Mouse (Mus musculus) kidney, adult 9 months (tissue): ENCODE data around the gene Khk.

ENCODE experiments used
- DNase-seq: peaks from one replicate; pipeline ENCODE4 v3.0.0; 2022

Gene Khk

DNA sequence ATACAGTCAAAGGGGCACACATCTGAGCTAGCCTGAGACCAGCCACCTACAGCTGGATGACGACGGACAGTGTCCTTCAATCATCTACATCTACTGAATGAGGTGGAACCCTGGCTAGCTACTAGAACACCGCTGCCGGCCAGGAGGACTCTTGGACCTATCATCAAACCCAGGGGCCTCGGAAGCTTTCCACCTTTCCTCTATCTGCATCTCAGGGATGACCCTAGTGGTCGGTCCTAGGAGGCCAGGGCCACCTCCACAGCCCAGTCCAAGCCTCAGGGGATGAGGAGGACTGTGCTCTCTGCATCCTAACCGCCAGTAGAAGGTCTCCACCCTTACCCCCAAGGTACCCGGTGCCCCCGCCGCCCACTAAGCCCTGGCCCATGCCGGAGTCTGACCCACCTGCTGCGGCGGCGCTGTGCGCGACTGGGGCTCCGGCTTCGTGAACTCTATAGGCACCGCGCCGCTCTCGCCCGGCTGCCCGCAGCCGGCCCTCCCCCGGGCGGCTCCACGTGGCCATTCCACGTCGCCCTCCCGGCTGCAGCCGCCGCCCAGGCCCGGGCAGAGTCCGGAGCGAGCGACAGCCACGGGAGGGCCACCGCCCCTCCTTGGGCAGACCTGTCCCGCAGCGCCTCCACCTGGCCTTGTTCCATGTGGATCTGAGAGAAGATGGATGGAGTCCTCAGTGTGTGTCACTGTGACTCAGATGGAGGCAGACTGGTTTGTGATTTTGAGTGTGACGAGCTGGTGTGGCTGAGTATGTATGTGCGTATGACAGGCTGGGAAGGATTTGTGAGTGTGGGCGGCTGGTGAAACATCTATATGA, 23.9 kb downstream of the Khk start, which contains the start of gene Cgref1:
Gene Cgref1, minus strand, starts transcription at position 636 of the 826 bp plus-strand sequence.
- peak; percentile 84 for DNase-seq

GRCm38 (mm10) chr5:30948620-30949019, 27.4 kb downstream of the Khk start:
- DNase-seq, result peak; percentile 83

GRCm38 (mm10) chr5:30949654-30950326, 28.6 kb downstream of the Khk start:
- DNase-seq, result peak; percentile 96

GRCm38 (mm10) chr5:30950451-30950850, 29.2 kb downstream of the Khk start:
- DNase-seq, result no peak

- DNase-seq, result no peak
Measured at GRCm38 (mm10) chr5:30950922-30951321, 29.7 kb downstream of the Khk start.

- no peak for DNase-seq
Measured at GRCm38 (mm10) chr5:30951706-30952105, 30.5 kb downstream of the Khk start.

DNA sequence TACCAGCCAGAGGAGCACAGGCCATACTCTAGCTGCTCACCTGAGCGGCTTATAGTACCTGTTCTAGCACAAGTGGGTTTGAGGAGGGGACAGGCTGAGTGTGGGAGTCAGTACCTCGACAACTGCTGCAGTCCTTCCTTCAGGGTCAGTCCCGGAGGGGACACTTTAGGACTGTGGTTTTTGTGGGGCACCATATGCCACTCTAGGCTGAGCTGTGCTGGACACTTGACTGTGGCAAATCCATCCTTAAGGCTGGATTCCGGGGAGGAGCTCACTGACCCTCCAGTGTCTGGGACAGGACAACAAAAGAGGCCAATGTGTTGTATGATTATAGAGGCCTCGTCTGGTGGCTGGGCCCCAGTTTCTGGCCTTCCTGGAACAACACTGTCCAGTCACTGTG, 31.3 kb downstream of the Khk start:
- DNase-seq, result no peak

DNA sequence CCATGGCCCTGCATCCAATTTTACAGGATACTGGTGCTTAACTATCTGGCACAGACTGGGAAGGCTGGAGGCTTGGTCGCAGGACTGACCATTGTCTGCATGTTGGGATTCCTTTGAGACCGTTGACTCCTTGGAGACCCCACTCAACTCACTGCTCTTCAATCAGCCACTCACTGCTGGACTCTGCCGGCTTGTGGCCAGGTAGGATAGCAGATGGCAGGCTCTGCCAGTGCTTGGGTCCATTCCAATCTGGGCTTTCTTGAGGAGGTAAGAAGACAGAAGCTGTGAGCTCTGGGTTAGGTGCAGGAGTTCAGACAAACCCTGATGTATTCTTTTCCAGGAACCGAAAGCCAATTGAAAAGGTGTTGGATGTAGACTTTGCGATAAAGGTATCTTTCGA, 32.8 kb downstream of the Khk start:
- DNase-seq, result no peak

GRCm38 (mm10) chr5:30954556-30954955, 33.3 kb downstream of the Khk start:
- DNase-seq, result no peak

DNA sequence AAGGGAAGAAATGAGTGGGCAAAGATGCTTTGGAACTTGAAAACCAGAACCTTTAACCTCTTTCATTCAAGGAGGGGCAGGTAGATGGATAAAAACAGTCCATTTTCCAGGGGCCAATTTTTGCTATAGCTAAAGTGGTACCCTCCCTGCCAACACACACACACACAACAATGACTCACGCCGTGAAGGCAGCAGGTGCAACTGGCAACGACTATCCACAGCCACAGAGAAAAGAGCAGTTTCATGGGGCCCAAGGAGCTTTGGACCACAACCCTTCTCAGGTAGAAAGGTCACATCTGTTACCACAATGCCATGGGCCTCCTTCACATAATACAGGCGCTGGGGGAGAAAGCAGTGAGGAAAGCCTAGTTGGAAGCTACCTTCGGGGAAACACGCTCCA, 34.5 kb downstream of the Khk start:
- DNase-seq, result no peak

GRCm38 (mm10) chr5:30957891-30958290, 36.7 kb downstream of the Khk start:
- DNase-seq, result no peak

- DNase-seq, result peak; percentile 73
Measured at GRCm38 (mm10) chr5:30959198-30959854, 38.1 kb downstream of the Khk start.

DNA sequence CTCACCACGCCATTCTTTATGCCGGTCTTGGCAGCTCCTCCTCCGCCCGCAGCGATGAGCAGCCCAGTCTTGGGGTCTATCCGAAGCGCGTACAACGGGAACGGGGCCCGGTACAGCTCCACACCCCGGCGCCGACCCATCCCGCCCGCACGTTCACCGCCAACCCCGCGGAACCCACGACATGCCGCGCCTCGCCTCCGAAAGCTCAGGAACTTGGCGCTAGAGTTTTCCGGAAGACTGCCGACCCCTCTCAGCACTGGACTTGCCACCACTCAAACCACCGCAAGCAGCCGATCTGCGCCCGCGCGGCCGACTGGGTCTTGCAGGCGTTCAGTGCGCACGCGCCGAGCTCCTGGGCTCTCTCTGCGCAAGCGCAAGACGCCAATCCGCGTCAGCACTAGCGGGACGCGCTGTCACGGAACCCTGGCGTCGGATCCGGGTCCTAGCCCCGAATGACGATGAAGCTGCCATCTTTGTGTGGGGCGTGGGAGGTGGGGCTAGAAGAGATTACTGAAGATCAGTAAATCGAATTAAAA, 38.8 kb downstream of the Khk start, which contains the start of gene Preb:
Gene Preb, minus strand, starts transcription at position 396 of the 536 bp plus-strand sequence.
- peak; percentile 99 for DNase-seq

- no peak for DNase-seq
Measured at GRCm38 (mm10) chr5:30960814-30961213, 39.6 kb downstream of the Khk start.

GRCm38 (mm10) chr5:30961545-30962505, 40.6 kb downstream of the Khk start:
- no peak for DNase-seq

- DNase-seq, result no peak
Measured at GRCm38 (mm10) chr5:30963916-30964315, 42.7 kb downstream of the Khk start.

- no peak for DNase-seq
Measured at GRCm38 (mm10) chr5:30966189-30966588, 45.0 kb downstream of the Khk start.

DNA sequence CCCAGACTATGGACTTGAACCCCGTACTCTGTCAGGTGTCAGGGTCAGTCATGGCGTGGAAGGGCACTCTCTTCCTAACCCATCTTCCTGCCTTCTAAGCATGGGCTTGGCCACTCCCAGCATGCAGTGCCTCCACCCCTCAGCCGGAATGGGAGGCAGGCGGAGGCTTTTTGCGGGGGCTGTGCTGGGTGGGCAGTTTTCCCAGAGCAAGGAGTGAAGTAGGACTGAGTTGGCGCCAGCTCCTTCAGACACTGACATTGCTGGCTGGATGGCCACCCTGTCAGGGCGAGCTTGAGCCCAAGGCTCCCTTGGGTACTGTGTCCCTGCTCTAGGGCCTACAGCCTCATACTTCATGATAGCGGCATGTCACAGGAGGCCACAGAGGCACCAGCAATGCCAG, 47.2 kb downstream of the Khk start, which contains the start of gene Tcf23:
Gene Tcf23, plus strand, starts transcription at position 247 of the 400 bp plus-strand sequence.
- no peak for DNase-seq

DNA sequence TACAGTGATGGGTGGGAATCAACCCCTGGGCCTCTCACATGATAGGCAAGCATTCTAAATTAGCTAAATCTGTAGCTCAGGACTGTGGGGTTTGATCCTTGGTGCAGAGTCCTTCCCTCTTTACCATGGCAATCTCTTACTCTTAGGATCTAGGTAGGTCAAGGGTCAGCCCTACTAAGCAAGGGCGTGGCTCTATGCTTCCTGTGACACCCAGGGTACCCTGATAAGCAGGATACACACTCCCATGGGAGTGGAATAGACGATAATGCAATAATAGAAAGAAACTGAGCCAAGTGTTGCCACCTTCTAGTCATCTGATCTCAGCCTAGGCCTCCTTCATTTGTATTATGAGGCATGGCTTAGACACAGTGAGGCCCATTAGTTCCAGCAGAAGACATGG, 48.2 kb downstream of the Khk start:
- no peak for DNase-seq

- DNase-seq, result peak; percentile 33
Measured at GRCm38 (mm10) chr5:30974870-30975656, 53.8 kb downstream of the Khk start.
